Mouse (Mus musculus) thymus, adult 2 months (tissue): ENCODE measurements at regions not wholly inside any gene's neighbourhood (a gene's known extent, or its start where the extent isn't known, plus 50 kb on each side); places are given as distances from the start of the nearest gene placed in this dataset.
A peak's percentile ranks its signal among the peaks of the same experiment; 100 is the strongest.

Experiments
- DNase-seq: peaks from one replicate; pipeline ENCODE4 v3.0.0; 2021
- H3K27ac ChIP-seq: fragments of 200-500 bp; 2 replicates; pipeline ENCODE4 v1.5.1; 2012; ENCODE audit warnings: low read length, control low read depth; ENCODE audit not compliant: control insufficient read depth, insufficient read depth
- H3K27me3 ChIP-seq: fragments of 200-500 bp; 2 replicates; pipeline ENCODE4 v1.6.1; 2012; ENCODE audit warnings: mild to moderate bottlenecking, low read length, moderate library complexity, mixed read lengths; ENCODE audit not compliant: control insufficient read depth, insufficient read depth
- H3K36me3 ChIP-seq: fragments of 200-500 bp; 2 replicates; pipeline ENCODE4 v1.6.1; 2012; ENCODE audit warnings: mild to moderate bottlenecking, low read length, moderate library complexity; ENCODE audit not compliant: control insufficient read depth, insufficient read depth
- H3K4me1 ChIP-seq: fragments of 200-500 bp; replicated peaks from 2 replicates; pipeline ENCODE4 v1.6.1; 2012; ENCODE audit warnings: low read length; ENCODE audit not compliant: control insufficient read depth, insufficient read depth
- H3K4me3 ChIP-seq: fragments of 200-500 bp; 2 replicates; pipeline ENCODE4 v1.5.1; 2012; ENCODE audit warnings: mild to moderate bottlenecking, low read length, control low read depth, moderate library complexity; ENCODE audit not compliant: control insufficient read depth, insufficient read depth
- CTCF ChIP-seq: fragments of 200-500 bp; IDR thresholded peaks from 2 replicates; pipeline ENCODE4 v1.5.1; 2012; ENCODE audit warnings: mild to moderate bottlenecking, control low read depth, low read length, moderate library complexity, borderline replicate concordance; ENCODE audit not compliant: control insufficient read depth, poor library complexity, insufficient read depth; ENCODE audit errors: extremely low read depth
- POLR2A ChIP-seq: fragments of 200-500 bp; IDR thresholded peaks from 2 replicates; pipeline ENCODE4 v1.6.1; 2012; ENCODE audit warnings: mild to moderate bottlenecking, low read length, control low read depth, moderate library complexity; ENCODE audit not compliant: control insufficient read depth, poor library complexity, insufficient read depth; ENCODE audit errors: extremely low read depth
- WGBS: fragments of 180-500 bp; shearing (Covaris S2); methylation state at CpG from one replicate; pipeline ENCODE4 v1.1.7; 2018; 5-methylcytosine and 5-hydroxymethylcytosine counted together

DNA sequence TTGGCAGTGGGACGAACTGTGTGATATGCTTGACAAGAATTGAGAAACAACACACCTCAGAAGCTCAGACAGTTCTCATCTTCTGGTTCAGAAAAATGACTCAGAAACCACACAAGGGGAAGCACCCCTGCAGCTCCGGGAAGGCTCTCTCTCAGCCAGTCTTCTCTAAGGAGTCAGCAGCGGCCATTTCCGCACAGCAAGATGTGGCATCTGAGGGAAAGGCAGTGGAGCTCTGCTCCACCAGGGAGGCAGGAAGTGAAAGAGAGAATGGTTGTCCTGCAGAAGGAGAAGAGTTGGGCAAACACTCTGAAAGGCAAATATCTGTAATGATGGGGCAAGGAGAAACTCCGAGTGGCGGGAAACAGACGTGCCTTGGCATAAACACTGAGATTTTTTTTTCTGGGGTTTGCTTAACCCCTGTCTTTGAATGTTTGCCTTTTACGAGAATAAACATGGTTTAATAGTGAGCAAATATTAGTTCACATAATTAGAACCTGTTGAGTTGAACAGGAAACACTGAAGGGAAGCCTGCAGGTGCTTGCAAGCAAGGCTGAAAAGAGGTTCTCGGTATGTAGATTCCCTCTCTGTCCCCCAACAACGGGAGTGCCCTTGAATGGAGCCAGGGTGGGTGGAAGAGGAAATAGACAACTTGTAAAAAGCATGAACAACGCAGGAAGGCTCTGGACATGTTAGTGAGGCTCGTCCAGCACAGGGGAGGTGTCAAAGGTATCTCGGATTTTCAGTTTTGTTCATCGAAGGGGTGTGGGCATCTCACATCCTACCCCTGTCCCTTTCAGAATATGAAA lies 75.9 kb upstream of the Gm9887 start:
- peak; percentile 58 for DNase-seq
- WGBS: 11% methylated on average over 14 of the region's 14 CpGs
- H3K4me3 ChIP-seq: peak overlapping the region; percentile 28
- H3K27me3 ChIP-seq: no peaks in the 10 kb centered on the region
- no peaks in the 10 kb centered on the region for H3K36me3 ChIP-seq
- H3K4me1 ChIP-seq: peaks cover 21% of the 10 kb centered on the region
- peak overlapping the region; percentile 54 for H3K27ac ChIP-seq
- TF ChIP-seq CTCF (no peak), POLR2A (no peak)

DNA sequence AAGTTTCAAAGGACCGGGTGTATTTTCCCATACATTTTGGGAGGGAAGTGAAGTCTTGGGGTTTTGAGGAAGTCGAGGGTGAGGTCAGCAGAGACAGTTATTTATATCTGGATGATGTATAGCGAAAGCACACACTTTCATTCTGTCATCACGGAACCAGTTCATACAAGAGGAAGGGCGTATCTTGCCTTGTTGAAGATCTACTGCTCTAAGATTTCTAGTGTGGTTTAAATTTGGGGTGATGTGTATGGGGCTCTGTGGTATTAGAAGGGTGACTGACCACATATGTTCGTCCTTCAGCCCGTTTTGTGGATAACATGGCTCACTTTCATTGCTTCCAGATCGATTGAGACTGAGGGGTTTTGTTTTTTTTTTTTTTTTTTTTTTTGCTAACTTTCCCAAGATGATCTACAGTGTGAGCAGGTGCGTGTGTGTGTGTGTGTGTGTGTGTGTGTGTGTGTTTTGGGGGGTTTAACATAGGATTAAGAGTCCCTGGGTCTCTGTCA lies 75.1 kb upstream of the Gm9887 start:
- WGBS: 3% methylated on average over 9 of the region's 9 CpGs

DNA sequence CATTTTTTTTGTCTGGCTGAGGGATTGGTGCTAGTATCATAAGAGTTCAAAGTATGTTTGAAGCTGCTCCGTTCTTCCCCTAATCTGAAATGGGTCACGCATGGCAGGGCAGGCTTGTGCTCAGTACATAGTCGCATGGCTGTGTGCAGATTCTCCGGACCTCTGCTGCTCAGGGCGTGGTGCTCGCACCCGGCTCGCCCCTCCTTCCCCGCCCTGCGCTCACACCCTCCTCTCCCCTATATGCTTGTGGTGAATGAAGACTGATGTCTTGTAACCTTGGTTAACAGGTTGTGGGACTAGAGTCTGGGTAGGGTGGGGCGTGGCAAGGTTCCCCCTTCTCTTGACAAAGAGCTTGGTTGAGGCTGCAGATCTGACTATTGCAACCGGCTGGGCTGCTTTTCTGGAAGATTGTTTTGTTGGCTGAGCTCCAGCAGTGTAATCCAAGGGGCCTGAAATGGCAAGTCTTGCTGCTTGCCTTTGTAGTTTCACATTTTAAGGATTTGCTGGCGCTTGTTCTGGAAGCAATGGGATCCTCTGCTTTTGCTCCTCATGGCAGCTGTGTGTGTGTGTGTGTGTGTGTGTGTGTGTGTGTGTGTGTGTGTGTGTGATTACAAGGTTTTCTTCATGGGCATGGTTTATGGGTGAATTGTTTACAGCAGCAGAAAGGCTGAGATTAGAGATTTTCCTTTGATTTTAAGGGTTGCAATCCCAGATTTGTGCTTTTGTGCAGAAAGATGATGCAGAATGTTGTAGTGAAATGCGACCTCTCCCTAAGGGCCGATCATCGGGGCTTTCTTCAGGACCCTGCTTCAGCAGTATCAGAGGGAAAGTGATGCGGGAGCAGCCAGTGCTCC lies 74.4 kb upstream of the Gm9887 start:
- H3K4me1 ChIP-seq: peaks cover 18% of the 10 kb centered on the region
- 16% methylated on average over 17 of the region's 17 CpGs for WGBS
- peak; percentile 46 for DNase-seq
- peak overlapping the region; percentile 35 for H3K4me3 ChIP-seq
- no peaks in the 10 kb centered on the region for H3K36me3 ChIP-seq
- H3K27me3 ChIP-seq: no peaks in the 10 kb centered on the region
- no peak for TF ChIP-seq CTCF
- peak overlapping the region; percentile 64; the same call in 1 of the 2 replicates for H3K27ac ChIP-seq

More for the DNA sequence above, 75.1 kb upstream of the Gm9887 start:
- H3K27me3 ChIP-seq: no peaks in the 10 kb centered on the region
- no peaks in the 10 kb centered on the region for H3K36me3 ChIP-seq
- TF ChIP-seq CTCF: no peak
- no peak for TF ChIP-seq POLR2A
- peak overlapping the region; percentile 35 for H3K4me3 ChIP-seq
- peak overlapping the region; percentile 64 for H3K27ac ChIP-seq
- DNase-seq: no peak
- H3K4me1 ChIP-seq: peaks cover 21% of the 10 kb centered on the region

DNA sequence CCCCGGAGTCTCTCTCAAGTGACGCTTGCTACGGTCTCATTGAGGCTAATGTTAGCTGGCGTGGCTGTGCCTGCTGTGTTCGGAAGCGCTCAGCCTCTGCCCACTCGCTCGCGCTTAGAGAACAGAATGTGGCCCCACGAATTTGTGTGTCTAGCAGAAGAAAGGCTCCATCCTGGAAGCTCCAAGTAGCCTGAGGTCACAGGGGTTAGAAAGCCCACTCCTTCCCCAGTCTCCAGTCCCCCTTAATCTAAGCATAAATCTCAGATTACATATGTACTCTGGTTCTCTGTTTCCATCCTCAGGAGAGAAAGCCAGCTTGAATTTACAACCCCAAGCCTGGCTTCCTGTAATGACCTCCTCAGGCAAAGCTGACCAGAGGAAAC lies 73.8 kb upstream of the Gm9887 start:
- Histone ChIP-seq H3K4me1 (peaks cover 18% of the 10 kb centered on the region), H3K27me3 (no peaks in the 10 kb centered on the region), H3K36me3 (no peaks in the 10 kb centered on the region), H3K27ac (peak overlapping the region; percentile 39; the same call in 1 of the 2 replicates), H3K4me3 (no peak overlapping the region)
- DNase-seq: no peak
- WGBS: 87% methylated on average over 10 of the region's 10 CpGs
- TF ChIP-seq POLR2A (no peak), CTCF (no peak)

DNA sequence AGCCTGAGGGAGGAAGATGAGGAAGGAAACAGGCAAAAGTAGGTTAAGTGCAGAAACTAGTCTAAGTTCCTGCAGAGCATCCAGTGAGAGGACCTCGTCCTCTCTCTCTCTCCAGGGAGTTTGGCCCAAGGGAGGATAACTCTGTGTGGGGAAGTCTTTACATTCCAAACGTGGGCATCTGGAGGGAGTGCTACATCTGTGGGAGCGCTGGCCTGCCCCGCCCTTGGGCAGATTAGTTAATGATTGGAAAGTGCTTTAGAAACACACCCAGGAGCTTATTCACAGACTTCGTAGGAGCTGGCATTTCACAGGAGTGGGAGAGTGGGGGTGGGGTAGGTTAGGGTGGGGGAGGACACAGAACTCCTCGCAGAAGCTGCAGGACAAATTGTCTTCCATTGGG lies 70.1 kb upstream of the Gm9887 start:
- TF ChIP-seq CTCF: no peak
- no peak for TF ChIP-seq POLR2A
- Histone ChIP-seq H3K27ac (no peak overlapping the region), H3K27me3 (no peaks in the 10 kb centered on the region), H3K36me3 (no peaks in the 10 kb centered on the region), H3K4me3 (no peak overlapping the region), H3K4me1 (peaks cover 12% of the 10 kb centered on the region)
- WGBS: 85% methylated on average over 6 of the region's 6 CpGs
- no peak for DNase-seq

DNA sequence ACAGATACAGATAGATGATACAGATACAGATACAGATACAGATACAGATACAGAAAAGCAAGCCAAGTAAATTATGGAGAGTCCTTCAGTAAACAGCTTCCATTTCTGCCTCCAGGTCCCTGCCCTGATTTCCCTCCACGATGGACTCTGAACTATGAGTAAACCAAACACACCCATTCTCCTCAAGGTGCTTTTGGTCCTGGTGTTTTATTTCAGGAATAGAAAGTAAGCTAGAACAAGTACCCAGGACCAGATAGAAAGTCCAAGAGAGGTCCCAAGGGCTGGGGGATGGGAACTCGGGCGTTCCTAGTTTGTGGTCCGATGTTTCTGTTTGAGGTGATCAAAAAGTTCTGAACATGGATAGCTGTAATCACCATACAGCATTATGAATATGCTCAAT lies 69.5 kb upstream of the Gm9887 start:
- Histone ChIP-seq H3K4me3 (no peak overlapping the region), H3K36me3 (no peaks in the 10 kb centered on the region), H3K27me3 (no peaks in the 10 kb centered on the region), H3K27ac (no peak overlapping the region), H3K4me1 (peaks cover 7% of the 10 kb centered on the region)
- WGBS: 94% methylated on average over 4 of the region's 4 CpGs
- no peak for DNase-seq
- TF ChIP-seq CTCF (no peak), POLR2A (no peak)
